Mouse (Mus musculus) stomach, postnatal 0 days (tissue): ENCODE results near the gene Gm20422.

Experiments used
- CTCF ChIP-seq: IDR thresholded peaks from 2 replicates; pipeline ENCODE4 v1.5.1; 2016; ENCODE audit warnings: antibody characterized with exemption, low read depth, mild to moderate bottlenecking, moderate library complexity
- EP300 ChIP-seq: optimal IDR thresholded peaks from 2 replicates; pipeline ENCODE3; 2016; ENCODE audit warnings: antibody characterized with exemption

DNA sequence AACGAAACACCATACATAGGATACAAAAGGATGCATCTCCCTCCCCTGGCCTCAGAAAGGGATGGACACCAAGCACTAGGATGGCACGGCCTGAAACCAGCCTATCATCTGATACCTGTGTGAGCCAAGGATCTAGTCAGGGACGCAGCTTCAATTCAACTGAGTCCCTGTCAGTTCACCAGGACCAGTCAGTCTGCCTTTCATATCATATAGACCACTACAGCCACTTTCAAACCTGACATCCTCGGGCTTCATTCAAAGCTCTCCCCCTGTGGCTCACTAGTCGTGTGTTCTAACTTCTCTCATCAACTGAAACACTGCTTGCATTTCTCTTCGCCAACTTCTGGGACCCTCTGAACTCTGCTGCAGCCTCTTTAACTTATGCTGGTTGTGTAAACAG lies 59.3 kb downstream of the Gm20422 start:
- no peak for TF ChIP-seq CTCF
- TF ChIP-seq EP300, result no peak
